Mouse (Mus musculus) small intestine, adult 2 months (tissue): ENCODE data around the gene Asf1b. TPM values are rescaled to one million over a fixed set of nuclear protein-coding genes. Genes with fewer than 3 reads are reported as not detected.

Experiments
- H3K27ac ChIP-seq: fragments of 200-500 bp; 2 replicates; pipeline ENCODE4 v1.5.1; 2012; ENCODE audit warnings: low read depth, low read length, control low read depth, inconsistent platforms; ENCODE audit not compliant: insufficient read depth
- H3K27me3 ChIP-seq: fragments of 200-500 bp; 2 replicates; pipeline ENCODE4 v1.6.1; 2012; ENCODE audit warnings: mild to moderate bottlenecking, moderate library complexity, low read length, inconsistent platforms; ENCODE audit not compliant: control insufficient read depth, insufficient read depth
- H3K36me3 ChIP-seq: fragments of 200-500 bp; 2 replicates; pipeline ENCODE4 v1.6.1; 2012; ENCODE audit warnings: mild to moderate bottlenecking, low read length, control low read depth, inconsistent platforms; ENCODE audit not compliant: control insufficient read depth, insufficient read depth
- H3K4me1 ChIP-seq: fragments of 200-500 bp; 2 replicates; pipeline ENCODE4 v1.6.1; 2012; ENCODE audit warnings: low read length, inconsistent platforms, mixed read lengths; ENCODE audit not compliant: control insufficient read depth, insufficient read depth, insufficient read length
- H3K4me3 ChIP-seq: fragments of 200-500 bp; 2 replicates; pipeline ENCODE4 v1.5.1; 2012; ENCODE audit warnings: low read depth, mild to moderate bottlenecking, control low read depth, inconsistent platforms, low read length, moderate library complexity
- CTCF ChIP-seq: fragments of 200-500 bp; IDR thresholded peaks from 2 replicates; pipeline ENCODE4 v1.5.1; 2012; ENCODE audit warnings: low read depth, mild to moderate bottlenecking, control low read depth, inconsistent platforms, low read length, moderate library complexity, mixed read lengths; ENCODE audit not compliant: insufficient replicate concordance, insufficient read length; ENCODE audit errors: extremely low read depth
- POLR2A ChIP-seq: fragments of 200-500 bp; IDR thresholded peaks from 2 replicates; pipeline ENCODE4 v1.6.1; 2012; ENCODE audit warnings: low read depth, mild to moderate bottlenecking, control low read depth, inconsistent platforms, low read length, moderate library complexity
- WGBS: fragments of 180-500 bp; shearing (Covaris S2); methylation state at CpG from one replicate; pipeline ENCODE4 v1.1.7; 2018; 5-methylcytosine and 5-hydroxymethylcytosine counted together
- polyA plus RNA-seq: library from polyadenylated mRNA; depleted of rRNA; stranded (reverse); fragments of >200 nt; gene quantifications from 2 replicates; pipeline ENCODE4 v1.2.3, GENCODE M21; 2012

The Asf1b gene
- polyA plus RNA-seq, 1 experiment: 22.1 TPM

- TF ChIP-seq CTCF (no peak), POLR2A (no peak)
- 8% methylated on average over 37 of the region's 37 CpGs for WGBS
- no peak overlapping the region for H3K27ac ChIP-seq
These were observed 18.1 kb downstream of the Asf1b start for GRCm38 (mm10) chr8:83973161-83974031.

DNA sequence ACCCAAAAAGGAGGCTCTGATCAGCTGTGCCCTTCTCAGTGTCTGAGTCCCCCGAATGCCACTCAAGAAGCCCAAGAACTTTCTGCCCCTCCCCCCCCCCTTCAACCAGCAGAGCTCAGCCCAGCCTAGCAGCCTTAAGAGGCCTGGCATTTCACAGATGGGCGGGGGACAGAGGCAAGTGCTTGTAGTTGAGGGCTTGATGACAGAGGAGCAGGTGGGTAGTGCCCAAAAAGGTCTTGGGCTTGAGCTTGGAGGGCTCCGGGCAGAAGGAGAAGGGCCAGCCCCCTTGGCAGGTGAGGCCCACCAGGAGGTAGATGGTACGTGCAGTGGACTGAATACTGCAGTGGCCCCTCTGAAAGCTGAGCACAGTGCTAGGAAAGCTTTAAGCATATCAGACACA, 19.2 kb downstream of the Asf1b start:
- Histone ChIP-seq H3K27ac (no peak overlapping the region), H3K4me3 (no peak overlapping the region), H3K27me3 (no peaks in the 10 kb centered on the region), H3K4me1 (peaks cover 15% of the 10 kb centered on the region; the same call in 1 of the 2 replicates), H3K36me3 (no peaks in the 10 kb centered on the region)
- WGBS: 86% methylated on average over 4 of the region's 4 CpGs
- TF ChIP-seq POLR2A (no peak), CTCF (no peak)

More at GRCm38 (mm10) chr8:83973161-83974031, 18.1 kb downstream of the Asf1b start:
- Histone ChIP-seq H3K27me3 (no peaks in the 10 kb centered on the region), H3K4me3 (peak overlapping the region; percentile 95), H3K4me1 (peaks cover 15% of the 10 kb centered on the region; the same call in 1 of the 2 replicates), H3K36me3 (no peaks in the 10 kb centered on the region)

GRCm38 (mm10) chr8:83976101-83976630, 20.9 kb downstream of the Asf1b start:
- 72% methylated on average over 4 of the region's 4 CpGs for WGBS
- H3K27me3 ChIP-seq: no peaks in the 10 kb centered on the region
- peaks cover 15% of the 10 kb centered on the region; the same call in 1 of the 2 replicates for H3K4me1 ChIP-seq
- peaks cover 6% of the 10 kb centered on the region; the same call in 1 of the 2 replicates for H3K36me3 ChIP-seq
- TF ChIP-seq POLR2A (no peak), CTCF (peak; percentile 45; the same call in 1 of the 2 replicates)
- H3K4me3 ChIP-seq: no peak overlapping the region
- H3K27ac ChIP-seq: no peak overlapping the region

DNA sequence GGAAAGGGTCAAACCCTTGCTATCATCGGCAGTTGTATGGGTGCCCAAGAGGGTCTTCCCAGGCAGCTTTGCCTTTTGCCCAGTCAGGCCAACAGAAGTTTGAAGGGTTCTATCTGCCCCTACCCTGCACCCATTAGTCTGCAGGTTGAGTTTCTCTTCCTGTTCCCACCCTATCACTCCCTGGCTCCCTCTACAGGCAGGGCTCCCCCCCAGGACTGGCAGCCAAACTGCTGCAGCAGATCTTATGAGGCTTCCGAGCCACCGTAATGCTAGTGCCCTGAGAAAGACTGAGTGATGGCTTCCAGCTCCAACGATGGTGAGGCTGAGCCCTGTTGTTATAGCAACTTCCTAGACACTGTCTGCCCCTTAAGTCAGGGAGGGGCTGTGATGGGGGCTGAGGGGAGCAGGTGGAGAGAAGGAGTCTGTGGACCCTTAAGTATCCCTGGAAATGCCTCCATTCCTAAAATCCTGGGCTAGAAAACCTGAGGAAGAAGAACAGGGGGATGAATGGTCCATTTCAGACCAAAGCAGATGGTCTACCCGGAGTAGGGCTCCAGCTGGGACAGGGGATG, 21.6 kb downstream of the Asf1b start:
- H3K4me1 ChIP-seq: peaks cover 15% of the 10 kb centered on the region; the same call in 1 of the 2 replicates
- peaks cover 12% of the 10 kb centered on the region for H3K36me3 ChIP-seq
- no peak overlapping the region for H3K4me3 ChIP-seq
- no peaks in the 10 kb centered on the region for H3K27me3 ChIP-seq
- WGBS: 90% methylated on average over 5 of the region's 5 CpGs
- H3K27ac ChIP-seq: no peak overlapping the region
- TF ChIP-seq POLR2A: no peak

GRCm38 (mm10) chr8:83977646-83978045, 22.3 kb downstream of the Asf1b start:
- Histone ChIP-seq H3K4me1 (peaks cover 12% of the 10 kb centered on the region; the same call in 1 of the 2 replicates), H3K27me3 (no peaks in the 10 kb centered on the region), H3K4me3 (no peak overlapping the region), H3K27ac (no peak overlapping the region), H3K36me3 (peaks cover 13% of the 10 kb centered on the region)
- WGBS: 46% methylated on average over 6 of the region's 6 CpGs
- TF ChIP-seq CTCF (no peak), POLR2A (no peak)

DNA sequence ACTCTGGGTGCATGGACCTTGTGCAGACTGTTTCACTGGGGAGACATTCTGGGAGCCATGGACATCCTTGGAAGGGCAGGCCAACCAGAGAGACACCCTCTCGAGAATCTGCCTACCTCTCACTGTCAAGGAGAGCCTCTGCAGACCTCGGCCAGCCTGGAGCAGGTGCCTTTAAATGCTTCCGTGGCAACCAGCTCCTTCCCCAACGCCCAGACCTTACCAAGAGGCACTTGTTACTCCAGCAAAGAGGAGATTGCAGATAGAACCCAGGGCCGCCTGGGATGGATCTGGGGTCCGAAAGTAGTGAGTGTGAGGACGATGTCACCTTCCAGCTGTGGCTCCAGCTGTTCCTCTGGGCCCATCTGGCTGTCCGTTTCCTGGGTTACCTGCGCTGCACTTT, 22.9 kb downstream of the Asf1b start:
- peaks cover 12% of the 10 kb centered on the region; the same call in 1 of the 2 replicates for H3K4me1 ChIP-seq
- WGBS: 81% methylated on average over 9 of the region's 9 CpGs
- H3K27me3 ChIP-seq: no peaks in the 10 kb centered on the region
- H3K36me3 ChIP-seq: peaks cover 13% of the 10 kb centered on the region
- H3K4me3 ChIP-seq: no peak overlapping the region
- no peak for TF ChIP-seq POLR2A
- TF ChIP-seq CTCF: no peak
- H3K27ac ChIP-seq: no peak overlapping the region

DNA sequence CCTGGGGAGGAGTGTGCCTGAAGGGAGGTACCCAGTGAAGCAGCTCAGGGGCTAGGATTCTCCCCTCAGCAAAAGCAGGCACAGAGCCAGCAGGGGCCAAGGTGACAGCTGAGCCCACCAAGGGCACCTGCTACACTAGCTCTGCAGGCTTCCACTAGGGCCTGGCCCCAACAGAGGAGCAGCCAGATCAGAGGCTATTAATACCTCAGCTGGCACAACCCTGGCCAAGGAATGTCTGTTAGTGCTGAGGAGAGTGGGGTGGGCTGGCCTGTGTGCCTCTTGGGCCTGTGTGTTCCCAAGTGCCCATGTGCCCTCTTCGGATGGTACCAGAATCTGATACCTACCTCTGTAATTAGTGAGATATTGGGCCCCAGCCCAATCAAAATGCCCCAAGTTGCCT, 24.9 kb downstream of the Asf1b start:
- Histone ChIP-seq H3K36me3 (peaks cover 18% of the 10 kb centered on the region), H3K4me3 (no peak overlapping the region), H3K27me3 (no peaks in the 10 kb centered on the region), H3K27ac (no peak overlapping the region), H3K4me1 (peaks cover 6% of the 10 kb centered on the region; the same call in 1 of the 2 replicates)
- TF ChIP-seq POLR2A (no peak), CTCF (no peak)
- WGBS: 86% methylated on average over 1 of the region's 1 CpGs
